Mouse (Mus musculus): ENCODE data around the gene Tnf.
A peak's percentile ranks its signal among the peaks of the same experiment; 100 is the strongest.

The Tnf gene

DNA sequence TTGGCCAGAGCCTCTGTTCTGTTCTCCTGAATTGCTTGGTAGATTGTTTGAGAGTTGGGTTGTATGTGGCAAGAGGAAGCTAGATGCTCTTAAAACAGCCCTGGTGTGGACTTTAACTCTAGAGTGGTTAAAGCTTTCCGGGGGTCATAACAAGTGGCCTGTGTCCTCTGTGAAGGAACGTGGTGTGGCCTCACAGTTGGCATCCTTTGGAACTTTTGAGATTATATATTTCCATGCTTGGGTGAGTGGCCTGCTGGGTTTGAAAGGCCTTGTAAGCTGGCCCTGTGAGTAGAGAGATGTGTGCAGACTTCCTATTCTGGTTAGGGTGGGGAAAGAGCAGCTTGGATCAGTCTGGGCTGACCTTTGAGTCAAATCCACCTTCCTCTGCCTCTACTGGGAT, 43.2 kb upstream of the Tnf start:
- Histone ChIP-seq H3K27me3 (ENCODE audit: insufficient read depth, low read length) (no peaks in the 10 kb centered on the region), H3K4me1 (replicated peaks; ENCODE audit: low read depth, low read length) (peaks cover 80% of the 10 kb centered on the region), H3K36me3 (ENCODE audit: insufficient read depth, low read length) (peaks cover 75% of the 10 kb centered on the region), H3K4me3 (replicated peaks; ENCODE audit: low read length) (peak overlapping the region; percentile 99), H3K9me3 (ENCODE audit: low read length) (no peaks in the 10 kb centered on the region)
- TF ChIP-seq POU5F1 (IDR thresholded peaks at IDR 0.05; ENCODE audit: borderline replicate concordance, low read length) = no peak
- TF ChIP-seq NANOG (IDR thresholded peaks at IDR 0.05; ENCODE audit: borderline replicate concordance, low read length) = no peak
- TF ChIP-seq CTCF (conservative IDR thresholded peaks at IDR 0.05; ENCODE audit: low read length) = no peak

DNA sequence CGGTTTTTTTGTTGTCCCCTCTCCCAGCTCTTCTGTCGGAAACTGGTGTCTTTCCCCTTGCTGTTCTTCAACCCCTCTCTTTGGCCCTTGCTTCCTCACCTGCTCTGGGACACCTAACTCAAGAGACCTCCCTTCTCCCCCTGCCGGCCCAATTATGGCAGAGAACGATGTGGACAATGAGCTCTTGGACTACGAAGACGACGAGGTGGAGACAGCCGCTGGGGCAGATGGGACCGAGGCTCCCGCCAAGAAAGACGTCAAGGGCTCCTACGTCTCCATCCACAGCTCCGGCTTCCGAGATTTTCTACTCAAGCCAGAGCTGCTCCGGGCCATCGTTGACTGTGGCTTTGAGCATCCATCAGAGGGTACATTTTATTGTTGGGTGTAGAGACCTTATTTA, 41.3 kb upstream of the Tnf start:
- H3K36me3 ChIP-seq (ENCODE audit: insufficient read depth, low read length) = peaks cover 55% of the 10 kb centered on the region
- H3K4me1 ChIP-seq (replicated peaks; ENCODE audit: low read depth, low read length) = peaks cover 63% of the 10 kb centered on the region
- H3K9me3 ChIP-seq (ENCODE audit: low read length) = no peaks in the 10 kb centered on the region
- TF ChIP-seq POU5F1 (IDR thresholded peaks at IDR 0.05; ENCODE audit: borderline replicate concordance, low read length) = no peak
- TF ChIP-seq NANOG (IDR thresholded peaks at IDR 0.05; ENCODE audit: borderline replicate concordance, low read length) = no peak
- TF ChIP-seq CTCF (conservative IDR thresholded peaks at IDR 0.05; ENCODE audit: low read length) = no peak
- peak overlapping the region; percentile 99 for H3K4me3 ChIP-seq (replicated peaks; ENCODE audit: low read length)
- no peaks in the 10 kb centered on the region for H3K27me3 ChIP-seq (ENCODE audit: insufficient read depth, low read length)

DNA sequence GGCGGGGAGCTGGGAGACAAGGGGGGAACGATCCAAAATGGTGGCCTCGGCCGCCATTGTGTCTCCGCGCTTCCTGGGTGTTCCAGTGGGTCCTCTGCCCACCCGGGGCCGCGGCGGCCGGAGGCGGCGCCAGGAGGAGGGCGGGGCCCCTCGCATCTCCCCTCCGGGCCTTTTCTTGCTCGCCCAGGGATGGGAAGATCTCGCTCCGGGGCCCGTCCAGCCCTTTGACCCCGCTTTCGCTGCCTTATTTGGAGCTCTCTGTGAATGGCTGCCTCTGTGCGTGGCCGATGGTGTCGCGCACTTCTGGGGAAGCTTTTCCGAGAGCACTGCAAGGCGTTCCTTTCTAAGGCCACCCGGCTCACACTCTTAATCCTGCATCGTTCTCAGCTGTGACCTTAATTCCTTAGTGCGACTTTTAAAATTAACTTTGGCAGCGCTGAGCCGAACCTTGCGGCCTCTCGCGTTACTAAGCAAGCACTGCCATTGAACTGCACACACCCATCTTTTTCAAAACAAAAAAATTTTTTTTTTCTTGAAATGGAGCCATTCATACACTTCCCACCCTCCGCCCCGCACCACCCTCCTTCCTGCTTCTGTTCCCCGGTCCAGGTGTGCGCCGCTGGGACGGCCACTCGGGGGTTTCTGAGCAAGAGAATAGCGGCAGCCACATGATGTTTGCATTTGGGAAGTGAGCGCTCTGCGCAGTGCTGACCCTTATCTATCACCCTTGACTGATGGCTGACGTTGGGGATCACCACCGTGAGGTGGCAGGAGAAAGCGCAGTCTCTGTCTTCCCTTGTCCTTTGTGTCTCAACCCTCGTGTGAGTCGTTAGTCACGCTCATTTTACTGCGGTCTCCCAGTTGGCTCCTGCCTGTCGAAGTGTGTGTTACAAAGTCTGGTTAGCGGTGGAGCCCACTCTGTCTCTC, 40.5 kb upstream of the Tnf start:
- H3K4me3 ChIP-seq (replicated peaks; ENCODE audit: low read length) = peak overlapping the region; percentile 99
- no peaks in the 10 kb centered on the region for H3K9me3 ChIP-seq (ENCODE audit: low read length)
- H3K27me3 ChIP-seq (ENCODE audit: insufficient read depth, low read length) = peaks cover 3% of the 10 kb centered on the region
- H3K4me1 ChIP-seq (replicated peaks; ENCODE audit: low read depth, low read length) = peaks cover 55% of the 10 kb centered on the region
- TF ChIP-seq CTCF (conservative IDR thresholded peaks at IDR 0.05; ENCODE audit: low read length) = no peak
- no peak for TF ChIP-seq POU5F1 (IDR thresholded peaks at IDR 0.05; ENCODE audit: borderline replicate concordance, low read length)
- TF ChIP-seq NANOG (IDR thresholded peaks at IDR 0.05; ENCODE audit: borderline replicate concordance, low read length) = no peak
- H3K36me3 ChIP-seq (ENCODE audit: insufficient read depth, low read length) = peaks cover 47% of the 10 kb centered on the region

DNA sequence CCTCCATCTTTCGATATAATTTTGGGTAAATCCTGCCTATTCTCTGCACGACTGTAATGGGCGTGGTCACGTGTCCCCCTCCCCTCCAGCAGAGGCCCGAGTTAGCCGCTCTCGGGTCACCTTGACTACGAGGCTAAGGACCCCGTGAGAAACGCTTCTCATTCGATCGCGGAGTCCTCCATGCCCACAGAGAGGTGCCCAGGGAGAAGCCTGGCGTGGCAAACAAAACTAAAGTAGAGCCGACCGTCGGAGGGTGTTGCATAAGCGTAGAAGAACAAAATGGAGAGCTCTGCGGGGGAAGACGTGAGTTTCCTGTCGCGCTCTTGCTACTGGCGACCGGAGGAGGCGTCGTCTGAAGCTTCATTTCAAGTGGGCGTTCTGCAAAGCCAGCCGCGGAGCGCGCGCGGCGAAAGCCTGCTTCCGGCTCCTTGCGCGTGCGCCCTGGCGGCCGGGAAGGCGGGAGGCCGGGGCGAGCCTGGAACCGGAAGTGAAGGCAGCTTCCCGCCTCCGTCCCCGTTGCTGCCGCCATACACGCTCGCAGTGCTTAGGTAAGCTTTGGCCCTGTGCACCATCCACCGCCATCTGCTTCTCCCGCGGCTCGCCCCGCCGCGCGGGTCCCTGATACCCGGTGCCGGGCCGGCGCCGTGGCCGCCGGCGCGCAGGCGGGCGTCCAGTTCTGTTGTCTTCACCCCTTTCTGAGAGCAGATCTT, 39.7 kb upstream of the Tnf start, which contains the start of gene Ddx39b:
Gene Ddx39b (plus strand): TSS at position 442 of the 710 bp plus-strand sequence.
- peaks cover 53% of the 10 kb centered on the region for H3K4me1 ChIP-seq (replicated peaks; ENCODE audit: low read depth, low read length)
- no peak for TF ChIP-seq POU5F1 (IDR thresholded peaks at IDR 0.05; ENCODE audit: borderline replicate concordance, low read length)
- no peak for TF ChIP-seq NANOG (IDR thresholded peaks at IDR 0.05; ENCODE audit: borderline replicate concordance, low read length)
- no peak for TF ChIP-seq CTCF (conservative IDR thresholded peaks at IDR 0.05; ENCODE audit: low read length)
- no peaks in the 10 kb centered on the region for H3K9me3 ChIP-seq (ENCODE audit: low read length)

DNA sequence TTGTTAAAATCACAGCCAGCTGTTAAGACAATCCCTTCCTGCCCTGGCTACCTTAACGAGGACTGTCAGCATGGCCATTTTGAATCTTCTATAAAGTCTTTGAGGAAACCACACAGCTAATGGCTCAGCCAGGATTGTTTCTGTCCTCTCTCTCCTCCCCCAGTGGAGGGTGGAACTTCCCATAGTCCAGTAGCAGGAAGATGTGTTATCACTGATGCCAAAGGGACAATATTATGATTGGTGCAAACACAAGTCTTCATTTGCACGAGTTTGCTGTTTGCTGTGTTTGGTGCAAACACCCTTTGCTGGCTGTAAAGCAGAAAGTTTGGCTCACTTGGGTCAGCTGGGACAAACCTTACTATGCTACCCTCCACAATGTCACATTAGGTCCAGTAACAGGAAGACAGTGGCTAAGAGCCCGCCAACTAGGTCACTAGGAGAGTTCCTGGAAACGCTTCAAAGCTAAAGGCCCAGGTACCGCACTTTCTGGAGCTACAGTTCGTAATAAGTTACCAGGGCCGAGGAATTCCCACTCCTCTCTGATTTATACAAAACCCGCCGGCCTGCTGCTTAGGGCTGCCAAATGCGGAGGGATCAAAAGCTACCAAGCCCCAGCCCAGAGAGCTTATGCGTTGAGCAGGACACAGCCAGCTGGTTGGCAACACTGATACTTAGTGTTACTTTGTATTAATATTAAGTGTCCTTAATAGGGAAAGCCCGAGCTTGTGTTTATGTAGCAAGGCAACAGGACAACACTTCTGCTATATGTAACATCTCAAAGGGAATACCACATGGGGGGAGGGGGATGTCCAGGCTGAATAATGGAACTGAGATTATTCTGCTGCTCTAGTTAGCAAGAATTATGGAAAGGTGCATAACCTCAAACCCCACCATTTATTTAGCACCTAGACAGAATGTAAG, 38.8 kb upstream of the Tnf start:
- Histone ChIP-seq H3K36me3 (ENCODE audit: insufficient read depth, low read length) (peaks cover 31% of the 10 kb centered on the region), H3K4me3 (replicated peaks; ENCODE audit: low read length) (peak overlapping the region; percentile 99), H3K9me3 (ENCODE audit: low read length) (no peaks in the 10 kb centered on the region), H3K4me1 (replicated peaks; ENCODE audit: low read depth, low read length) (peaks cover 50% of the 10 kb centered on the region), H3K27me3 (ENCODE audit: insufficient read depth, low read length) (peaks cover 11% of the 10 kb centered on the region)
- TF ChIP-seq CTCF (conservative IDR thresholded peaks at IDR 0.05; ENCODE audit: low read length) = no peak

More for the DNA sequence above, 39.7 kb upstream of the Tnf start, which contains the start of gene Ddx39b:
- peaks cover 11% of the 10 kb centered on the region for H3K27me3 ChIP-seq (ENCODE audit: insufficient read depth, low read length)
- peaks cover 39% of the 10 kb centered on the region for H3K36me3 ChIP-seq (ENCODE audit: insufficient read depth, low read length)
- H3K4me3 ChIP-seq (replicated peaks; ENCODE audit: low read length) = peak within 1 kb of the TSS; percentile 99

DNA sequence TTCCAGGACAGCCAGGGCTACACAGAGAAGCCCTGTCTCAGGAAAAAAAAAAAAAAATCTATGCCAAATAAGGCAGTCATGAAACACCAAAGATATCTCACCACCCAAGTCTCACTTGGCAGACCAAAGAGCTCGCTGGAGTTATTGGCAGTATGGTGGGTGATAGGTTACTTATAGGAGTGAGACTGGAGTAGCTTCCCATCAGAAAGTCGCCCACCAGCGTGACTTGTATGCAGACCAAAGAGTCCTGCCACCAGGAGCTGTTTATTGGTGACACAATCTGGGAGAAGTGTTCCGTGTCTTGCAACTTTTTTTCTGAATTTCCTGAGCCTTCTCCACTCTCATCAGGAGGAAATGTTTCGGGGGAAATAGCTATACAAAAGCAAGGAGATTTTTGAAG, 37.9 kb upstream of the Tnf start:
- Histone ChIP-seq H3K36me3 (ENCODE audit: insufficient read depth, low read length) (peaks cover 22% of the 10 kb centered on the region), H3K4me1 (replicated peaks; ENCODE audit: low read depth, low read length) (peaks cover 41% of the 10 kb centered on the region), H3K4me3 (replicated peaks; ENCODE audit: low read length) (no peak overlapping the region), H3K9me3 (ENCODE audit: low read length) (no peaks in the 10 kb centered on the region), H3K27me3 (ENCODE audit: insufficient read depth, low read length) (peaks cover 11% of the 10 kb centered on the region)
- TF ChIP-seq POU5F1 (IDR thresholded peaks at IDR 0.05; ENCODE audit: borderline replicate concordance, low read length) (no peak), NANOG (IDR thresholded peaks at IDR 0.05; ENCODE audit: borderline replicate concordance, low read length) (no peak), CTCF (conservative IDR thresholded peaks at IDR 0.05; ENCODE audit: low read length) (no peak)

DNA sequence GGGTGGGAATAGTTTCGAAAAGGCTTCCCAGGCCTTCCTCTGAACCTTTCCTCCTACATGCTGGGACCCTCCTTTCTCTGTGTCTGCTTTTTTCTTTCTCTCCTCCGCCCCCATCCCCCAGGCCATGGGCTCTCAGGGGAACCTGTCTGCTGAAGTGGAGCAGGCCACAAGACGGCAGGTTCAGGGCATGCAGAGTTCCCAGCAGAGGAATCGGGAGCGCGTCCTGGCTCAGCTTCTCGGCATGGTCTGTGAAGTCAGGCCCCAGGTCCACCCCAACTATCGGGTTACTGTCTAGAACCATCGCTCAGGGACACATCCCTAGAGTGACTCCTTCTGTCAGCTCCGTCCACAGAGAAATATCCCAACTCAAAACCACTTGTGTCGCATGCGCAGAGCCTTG, 35.7 kb upstream of the Tnf start:
- peaks cover 47% of the 10 kb centered on the region for H3K4me1 ChIP-seq (replicated peaks; ENCODE audit: low read depth, low read length)
- H3K9me3 ChIP-seq (ENCODE audit: low read length) = no peaks in the 10 kb centered on the region
- peaks cover 15% of the 10 kb centered on the region for H3K36me3 ChIP-seq (ENCODE audit: insufficient read depth, low read length)
- TF ChIP-seq POU5F1 (IDR thresholded peaks at IDR 0.05; ENCODE audit: borderline replicate concordance, low read length) (no peak), CTCF (conservative IDR thresholded peaks at IDR 0.05; ENCODE audit: low read length) (no peak), NANOG (IDR thresholded peaks at IDR 0.05; ENCODE audit: borderline replicate concordance, low read length) (no peak)
- H3K4me3 ChIP-seq (replicated peaks; ENCODE audit: low read length) = no peak overlapping the region
- H3K27me3 ChIP-seq (ENCODE audit: insufficient read depth, low read length) = peaks cover 11% of the 10 kb centered on the region

Measured in E14TG2a.4 (cell line).